Mouse (Mus musculus): ENCODE measurements at regions not wholly inside any gene's neighbourhood (a gene's known extent, or its start where the extent isn't known, plus 50 kb on each side); places are given as distances from the start of the nearest gene placed in this dataset.

DNA sequence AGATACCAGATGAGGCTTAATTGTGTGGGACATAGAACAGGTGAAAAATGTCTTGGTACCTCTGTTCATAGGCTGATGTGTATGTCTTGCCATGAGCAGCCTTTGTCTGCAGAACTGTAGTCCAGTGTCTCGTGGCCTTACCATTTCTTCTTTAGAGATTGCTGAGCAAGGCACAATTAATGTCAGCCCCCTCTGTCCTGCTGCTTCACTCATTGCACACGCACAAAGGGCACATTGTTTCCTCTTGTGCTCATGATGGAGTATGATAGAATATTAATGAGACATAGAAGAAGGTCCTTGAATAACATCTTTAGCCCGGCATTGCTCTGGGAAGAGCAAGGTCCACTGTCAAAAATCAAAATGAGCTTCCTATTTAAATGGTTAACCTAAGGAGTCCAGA is 101.8 kb downstream of the 4930474N05Rik start:
- TF ChIP-seq ZKSCAN1 (IDR thresholded peaks at IDR 0.05; ENCODE audit: low read depth, low read length) = no peak
- TF ChIP-seq TBP (IDR thresholded peaks at IDR 0.05; ENCODE audit: low read depth, low read length) = no peak
- no peak for TF ChIP-seq SMC3 (IDR thresholded peaks at IDR 0.05; ENCODE audit: low read depth, low read length)
- no peak for TF ChIP-seq POLR2A (IDR thresholded peaks at IDR 0.05; ENCODE audit: control insufficient read depth in 1 of 2, insufficient read depth in 1 of 2, low read depth in 1 of 2, low read length in 2 of 2, poor library complexity in 1 of 2)
- no peak for TF ChIP-seq CTCF (IDR thresholded peaks at IDR 0.05 in 2 of 3, conservative IDR thresholded peaks at IDR 0.05 in 1 of 3; ENCODE audit: control insufficient read depth in 1 of 3, insufficient read depth in 1 of 3, low read depth in 2 of 3, low read length in 3 of 3, poor library complexity in 1 of 3, severe bottlenecking in 1 of 3)
- no peak for TF ChIP-seq ZNF384 (IDR thresholded peaks at IDR 0.05; ENCODE audit: low read depth, low read length)
- no peak for TF ChIP-seq GATA1 (IDR thresholded peaks at IDR 0.05; ENCODE audit: low read depth, low read length)
- TF ChIP-seq GABPA (IDR thresholded peaks at IDR 0.05; ENCODE audit: low read depth, low read length) = no peak
- TF ChIP-seq SIN3A (IDR thresholded peaks at IDR 0.05; ENCODE audit: low read length) = no peak
- TF ChIP-seq CHD1 (IDR thresholded peaks at IDR 0.05; ENCODE audit: low read depth, low read length) = no peak
- TF ChIP-seq ETS1 (IDR thresholded peaks at IDR 0.05; ENCODE audit: low read depth, low read length) = no peak
- TF ChIP-seq USF1 (IDR thresholded peaks at IDR 0.05; ENCODE audit: low read depth, low read length) = no peak
- no peak for TF ChIP-seq NELFE (IDR thresholded peaks at IDR 0.05; ENCODE audit: low read depth, low read length)
- TF ChIP-seq MAZ (IDR thresholded peaks at IDR 0.05; ENCODE audit: low read depth, low read length) = no peak
- TF ChIP-seq RAD21 (IDR thresholded peaks at IDR 0.05; ENCODE audit: low read depth, low read length) = no peak
- no peak for TF ChIP-seq E2F4 (IDR thresholded peaks at IDR 0.05; ENCODE audit: borderline replicate concordance, low read depth, low read length)
- no peak for TF ChIP-seq MEF2A (IDR thresholded peaks at IDR 0.05; ENCODE audit: extremely low read depth, insufficient replicate concordance, low read depth, low read length, poor library complexity, severe bottlenecking)
- TF ChIP-seq MAX (IDR thresholded peaks at IDR 0.05; ENCODE audit: low read length) = no peak
- TF ChIP-seq BHLHE40 (IDR thresholded peaks at IDR 0.05; ENCODE audit: borderline replicate concordance, low read depth, low read length) = no peak
- TF ChIP-seq POLR2AphosphoS2 (IDR thresholded peaks at IDR 0.05; ENCODE audit: low read length) = no peak

DNA sequence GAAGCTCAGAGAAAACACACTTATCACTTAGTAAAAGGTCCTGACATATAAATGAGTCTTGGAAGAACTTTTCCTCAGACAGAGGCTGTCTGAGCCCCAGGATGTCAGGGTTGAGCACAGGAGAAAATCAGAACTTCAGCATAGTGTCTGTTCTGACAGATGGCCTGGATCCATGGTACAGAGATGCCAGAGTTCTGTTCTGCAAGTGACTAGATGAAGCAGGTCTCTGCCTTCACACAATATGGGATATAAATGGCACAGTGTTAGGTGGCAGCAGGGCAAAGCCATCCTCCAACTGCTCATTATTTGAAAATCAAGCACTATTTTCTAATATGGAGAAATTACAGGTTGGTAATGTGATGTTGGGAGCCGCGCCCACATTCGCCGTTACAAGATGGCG is 103.7 kb downstream of the 4930474N05Rik start:
- TF ChIP-seq ZKSCAN1 (IDR thresholded peaks at IDR 0.05; ENCODE audit: low read depth, low read length) = no peak
- TF ChIP-seq ETS1 (IDR thresholded peaks at IDR 0.05; ENCODE audit: low read depth, low read length) = no peak
- TF ChIP-seq RAD21 (IDR thresholded peaks at IDR 0.05; ENCODE audit: low read depth, low read length) = no peak
- TF ChIP-seq KAT2A (conservative IDR thresholded peaks at IDR 0.05; ENCODE audit: low read depth, low read length) = no peak
- TF ChIP-seq NRF1 (IDR thresholded peaks at IDR 0.05; ENCODE audit: insufficient read depth, low read depth, low read length, poor library complexity, severe bottlenecking) = no peak
- no peak for TF ChIP-seq MAX (IDR thresholded peaks at IDR 0.05; ENCODE audit: low read length)
- no peak for TF ChIP-seq CHD1 (IDR thresholded peaks at IDR 0.05; ENCODE audit: low read depth, low read length)
- no peaks in the 10 kb centered on the region for H3K27me3 ChIP-seq (ENCODE audit: control insufficient read depth in 1 of 2, insufficient read depth in 2 of 2, low read length in 2 of 2)
- no peaks in the 10 kb centered on the region for H3K4me1 ChIP-seq (ENCODE audit: control insufficient read depth in 1 of 2, insufficient read depth in 2 of 2, low read length in 2 of 2)
- no peak overlapping the region for H3K4me3 ChIP-seq (ENCODE audit: control insufficient read depth in 1 of 2, insufficient read depth in 1 of 2, low read depth in 2 of 2, low read length in 2 of 2)
- H3K27ac ChIP-seq (ENCODE audit: control insufficient read depth, low read depth, low read length) = no peak overlapping the region
- no peaks in the 10 kb centered on the region for H3K9me3 ChIP-seq (replicated peaks; ENCODE audit: insufficient read depth, low read length)
- no peaks in the 10 kb centered on the region for H3K79me2 ChIP-seq (ENCODE audit: control insufficient read depth, insufficient read depth, low read length, poor library complexity)
- no peak for DNase-seq (ENCODE audit: low read depth, low spot score)
- H3K36me3 ChIP-seq (ENCODE audit: control insufficient read depth in 1 of 2, insufficient read depth in 2 of 2, low read length in 2 of 2) = no peaks in the 10 kb centered on the region
- H3K9ac ChIP-seq (ENCODE audit: control insufficient read depth, low read depth, low read length, poor library complexity, severe bottlenecking) = no peak overlapping the region

More for the DNA sequence above, 101.8 kb downstream of the 4930474N05Rik start:
- H3K79me2 ChIP-seq (ENCODE audit: control insufficient read depth, insufficient read depth, low read length, poor library complexity) = no peaks in the 10 kb centered on the region
- H3K4me1 ChIP-seq (ENCODE audit: control insufficient read depth in 1 of 2, insufficient read depth in 2 of 2, low read length in 2 of 2) = no peaks in the 10 kb centered on the region
- no peak overlapping the region for H3K9ac ChIP-seq (ENCODE audit: control insufficient read depth, low read depth, low read length, poor library complexity, severe bottlenecking)
- H3K27ac ChIP-seq (ENCODE audit: control insufficient read depth, low read depth, low read length) = no peak overlapping the region
- H3K27me3 ChIP-seq (ENCODE audit: control insufficient read depth in 1 of 2, insufficient read depth in 2 of 2, low read length in 2 of 2) = no peaks in the 10 kb centered on the region
- H3K9me3 ChIP-seq (replicated peaks; ENCODE audit: insufficient read depth, low read length) = no peaks in the 10 kb centered on the region
- no peak overlapping the region for H3K4me3 ChIP-seq (ENCODE audit: control insufficient read depth in 1 of 2, insufficient read depth in 1 of 2, low read depth in 2 of 2, low read length in 2 of 2)
- H3K36me3 ChIP-seq (ENCODE audit: control insufficient read depth in 1 of 2, insufficient read depth in 2 of 2, low read length in 2 of 2) = no peaks in the 10 kb centered on the region
- DNase-seq (ENCODE audit: low read depth, low spot score) = no peak

All from MEL (cell line).